Comparison of ENCODE assay signal across 11 mouse cellular contexts in the genomic region with DNA sequence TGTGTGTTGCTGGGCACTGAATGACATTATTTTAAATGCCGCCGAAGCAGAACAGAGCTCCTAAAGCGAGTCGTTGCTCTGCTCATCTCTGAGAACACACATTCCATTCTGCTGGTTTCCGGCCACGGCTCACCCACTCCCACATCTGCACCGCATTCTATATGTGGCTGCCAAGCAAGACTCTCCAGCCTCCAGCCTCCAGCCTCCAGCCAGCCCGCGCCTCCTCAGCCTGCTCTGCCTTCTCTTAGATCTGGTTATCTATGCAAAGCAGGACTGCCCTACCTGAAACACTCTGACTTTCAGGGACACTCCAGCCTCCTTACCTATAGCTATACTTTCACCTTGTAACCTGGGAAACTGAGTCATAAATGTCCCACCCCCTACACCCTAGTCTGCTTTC. TPM values are rescaled to one million over a fixed set of nuclear protein-coding genes. Genes with fewer than 3 reads are reported as not detected.
DNase-seq lines count a peak whose midpoint lies in the region; ATAC-seq lines count a peak whose summit lies in the region.
"Had no signal": no experiment of that assay in that cellular context is flagged by ENCODE, and none has a peak within 500 bp of the region (broad histone marks: within the 10 kb centered on the region; RNA-seq: fewer than 3 reads in every experiment).

No protein-coding gene starts in this region.

- peak overlapping the region; percentile 33; the same call in 1 of the 2 replicates for H3K9ac ChIP-seq in heart, embryonic 13.5 days
- H3K9ac ChIP-seq in stomach, embryonic 15.5 days, result no peak overlapping the region
- H3K9ac ChIP-seq: embryonic facial prominence, embryonic 12.5 days; hindbrain, embryonic 15.5 days had no signal

- 0 out of 2 replicates have a peak, but pooled peaks cover 4% of the 10 kb centered on the region for H3K9me3 ChIP-seq in heart, embryonic 13.5 days
- no peaks in the 10 kb centered on the region for H3K9me3 ChIP-seq in stomach, embryonic 15.5 days
- H3K9me3 ChIP-seq: embryonic facial prominence, embryonic 12.5 days; hindbrain, embryonic 15.5 days had no signal

- intact Hi-C loops in heart, postnatal 25 days (cut with DNase I), result loop anchor here (5.0 kb wide), 1 partner anchor 51 kb away; no protein-coding TSS in a partner anchor
- intact Hi-C loops in left cerebral cortex, postnatal 25 days (cut with DNase I), result no loop called here

- 36% methylated on average over 9 of the region's 9 CpGs for WGBS in heart, embryonic 13.5 days
- 42% methylated on average over 9 of the region's 9 CpGs for WGBS in stomach, embryonic 15.5 days

- no peak overlapping the region for H3K4me3 ChIP-seq in heart, embryonic 13.5 days
- H3K4me3 ChIP-seq in stomach, embryonic 15.5 days (replicated peaks), result no peak overlapping the region
- H3K4me3 ChIP-seq: embryonic facial prominence, embryonic 12.5 days; hindbrain, embryonic 15.5 days had no signal

- H3K27me3 ChIP-seq in heart, embryonic 13.5 days (replicated peaks), result no peaks in the 10 kb centered on the region
- no peaks in the 10 kb centered on the region for H3K27me3 ChIP-seq in stomach, embryonic 15.5 days (replicated peaks)
- H3K27me3 ChIP-seq: embryonic facial prominence, embryonic 12.5 days; hindbrain, embryonic 15.5 days had no signal

- peak overlapping the region; percentile 63 for H3K27ac ChIP-seq in heart, embryonic 13.5 days (replicated peaks)
- peak overlapping the region; percentile 88 for H3K27ac ChIP-seq in stomach, embryonic 15.5 days
- H3K27ac ChIP-seq: embryonic facial prominence, embryonic 12.5 days; hindbrain, embryonic 15.5 days had no signal

- DNase-seq in heart, postnatal 25 days (ENCODE audit: low spot score), result no peak
- peak; percentile 47 for DNase-seq in testis, postnatal 10 days (ENCODE audit: low spot score)
- no peak for DNase-seq in testis, postnatal 14 days (ENCODE audit: low spot score)
- peak; percentile 27 to 88 for DNase-seq in left cerebral cortex, postnatal 25 days (ENCODE audit: low spot score in 2 of 2)
- no peak for DNase-seq in adrenal gland, postnatal 36 days
- DNase-seq: adrenal gland, postnatal 14 days had no signal

- no peaks in the 10 kb centered on the region for H3K36me3 ChIP-seq in heart, embryonic 13.5 days
- H3K36me3 ChIP-seq in stomach, embryonic 15.5 days, result no peaks in the 10 kb centered on the region
- H3K36me3 ChIP-seq: embryonic facial prominence, embryonic 12.5 days; hindbrain, embryonic 15.5 days had no signal

- ATAC-seq in heart, embryonic 13.5 days (ENCODE audit: extremely low read depth, insufficient number of reproducible peaks, low FRiP score, low TSS enrichment), result no peak
- peak; percentile 74 for ATAC-seq in stomach, embryonic 15.5 days (ENCODE audit: insufficient read depth, low FRiP score, low read depth)
- ATAC-seq in cerebellum, adult (ENCODE audit: insufficient number of reproducible peaks, low FRiP score, low TSS enrichment), result no peak

- H3K4me2 ChIP-seq in heart, embryonic 13.5 days, result peak overlapping the region; percentile 30
- no peak overlapping the region for H3K4me2 ChIP-seq in stomach, embryonic 15.5 days
- H3K4me2 ChIP-seq: embryonic facial prominence, embryonic 12.5 days; hindbrain, embryonic 15.5 days had no signal

- H3K4me1 ChIP-seq in heart, embryonic 13.5 days, result peaks cover 28% of the 10 kb centered on the region
- H3K4me1 ChIP-seq in stomach, embryonic 15.5 days, result 0 out of 2 replicates have a peak, but pooled peaks cover 7% of the 10 kb centered on the region
- H3K4me1 ChIP-seq: embryonic facial prominence, embryonic 12.5 days; hindbrain, embryonic 15.5 days had no signal

RNA-seq across cellular contexts. Expression of a gene that starts 6.8 kb away (rescaled TPM):
- 12.7 and 13.8 TPM in 2 replicates for polyA plus RNA-seq in heart, embryonic 13.5 days (2015; fragmentation: Nextera tagmentation; extraction: Ambion mirVana)
- 10 to 100 TPM; 21.4 to 22.4 TPM for total RNA-seq in heart, postnatal 25 days (2021)
- 10 to 100 TPM; 18.3 to 22.6 TPM for total RNA-seq in left cerebral cortex, postnatal 25 days (2021)
- polyA plus RNA-seq in stomach, embryonic 15.5 days (2015; fragmentation: Nextera tagmentation; extraction: Ambion mirVana), result 37.4 and 45.7 TPM in 2 replicates
- total RNA-seq in adrenal gland, postnatal 36 days (2021), result 10 to 100 TPM; 56.4 to 70.1 TPM

Comparison
In these comparisons a context has a peak if more than half of its experiments do, and no peak if none do; other contexts are left out.
1. DNase-seq: peak in testis, postnatal 10 days (single experiment) and left cerebral cortex, postnatal 25 days (2 of 2); none in heart, postnatal 25 days (single experiment), testis, postnatal 14 days (single experiment) and adrenal gland, postnatal 36 days (0 of 2).